Mouse (Mus musculus) embryonic fibroblast, embryonic 13.5 days (primary cell): ENCODE measurements around the gene Mybph.

Experiments
- CTCF ChIP-seq: IDR thresholded peaks from 2 replicates; pipeline ENCODE4 v1.5.1; 2011; ENCODE audit warnings: mild to moderate bottlenecking, control low read depth, low read length, moderate library complexity, borderline replicate concordance; ENCODE audit not compliant: insufficient read depth
- POLR2A ChIP-seq: IDR thresholded peaks from 2 replicates; pipeline ENCODE4 v1.6.1; 2011; ENCODE audit warnings: low read depth, mild to moderate bottlenecking, control low read depth, low read length, moderate library complexity

DNA sequence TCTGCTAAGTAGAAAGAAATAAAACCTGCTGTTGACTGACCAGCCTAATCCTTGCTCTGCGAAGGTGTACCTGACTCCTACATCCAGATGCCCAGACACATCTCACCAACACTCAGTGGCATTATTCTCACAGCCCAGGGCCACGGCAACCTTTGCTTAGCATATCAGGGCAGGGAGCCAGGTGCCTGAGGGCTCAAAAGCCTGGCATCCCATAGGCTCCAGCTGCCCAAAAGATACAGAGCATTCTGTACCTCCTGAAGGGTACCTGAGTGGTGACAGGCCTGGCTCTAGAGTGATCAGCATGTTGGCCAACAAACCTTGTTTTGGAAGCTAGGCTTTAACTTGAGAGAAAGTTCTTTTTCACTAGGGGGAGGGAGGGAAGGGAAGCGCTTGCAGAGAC lies 38.0 kb downstream of the Mybph start:
- TF ChIP-seq CTCF (no peak), POLR2A (no peak)
